Mouse (Mus musculus) gastrocnemius, adult 2 months (tissue): ENCODE results near the gene Oard1. TPM values are rescaled to one million over a fixed set of nuclear protein-coding genes. Genes with fewer than 3 reads are reported as not detected.

ENCODE experiments used
- DNase-seq: peaks from one replicate; pipeline ENCODE4 v3.0.0; 2022
- H3K27ac ChIP-seq: fragments of 200-600 bp; 2 replicates; pipeline ENCODE4 v1.8.1; 2022; ENCODE audit warnings: mild to moderate bottlenecking
- H3K4me3 ChIP-seq: fragments of 200-600 bp; 2 replicates; pipeline ENCODE4 v1.8.1; 2022; ENCODE audit warnings: mild to moderate bottlenecking, moderate library complexity
- CTCF ChIP-seq: fragments of 200-600 bp; IDR thresholded peaks from 2 replicates; pipeline ENCODE4 v1.8.1; 2022; ENCODE audit warnings: antibody characterized with exemption, mild to moderate bottlenecking, moderate library complexity
- intact Hi-C: fragments of 180-260 bp; cut with DNase I; formaldehyde crosslinking; loops from one replicate; pipeline ENCODE4 v1.15.1; 2025
- total RNA-seq, 2 experiments: library from RNA; stranded (reverse); gene quantifications; 2 replicates each; pipeline ENCODE4 v1.2.3; 2021

Oard1 gene
- total RNA-seq, 2 experiments from 2014 or later = 11.1 to 12.4 TPM

GRCm38 (mm10) chr17:48388666-48389065 is 21.1 kb upstream of the Oard1 start:
- H3K4me3 ChIP-seq = no peak overlapping the region
- no peak for TF ChIP-seq CTCF
- intact Hi-C loops = no loop called here
- H3K27ac ChIP-seq = no peak overlapping the region
- no peak for DNase-seq

GRCm38 (mm10) chr17:48389442-48389841 is 20.4 kb upstream of the Oard1 start:
- DNase-seq = no peak
- H3K4me3 ChIP-seq = no peak overlapping the region
- TF ChIP-seq CTCF = no peak
- intact Hi-C loops = no loop called here
- no peak overlapping the region for H3K27ac ChIP-seq

- intact Hi-C loops = no loop called here
- Histone ChIP-seq H3K27ac (no peak overlapping the region), H3K4me3 (no peak overlapping the region)
- DNase-seq = no peak
- no peak for TF ChIP-seq CTCF
Measured at GRCm38 (mm10) chr17:48391446-48391845, 18.4 kb upstream of the Oard1 start.

GRCm38 (mm10) chr17:48392616-48393015 is 17.2 kb upstream of the Oard1 start:
- no peak overlapping the region for H3K27ac ChIP-seq
- no peak overlapping the region for H3K4me3 ChIP-seq
- intact Hi-C loops = no loop called here
- no peak for TF ChIP-seq CTCF
- no peak for DNase-seq

GRCm38 (mm10) chr17:48401710-48402109 is 8.1 kb upstream of the Oard1 start:
- intact Hi-C loops = no loop called here
- Histone ChIP-seq H3K27ac (no peak overlapping the region), H3K4me3 (no peak overlapping the region)
- DNase-seq = no peak
- no peak for TF ChIP-seq CTCF

GRCm38 (mm10) chr17:48402751-48403150 is 7.1 kb upstream of the Oard1 start:
- H3K27ac ChIP-seq = no peak overlapping the region
- no peak for DNase-seq
- no peak overlapping the region for H3K4me3 ChIP-seq
- intact Hi-C loops = no loop called here
- TF ChIP-seq CTCF = no peak

- Histone ChIP-seq H3K27ac (no peak overlapping the region), H3K4me3 (no peak overlapping the region)
- no peak for DNase-seq
- TF ChIP-seq CTCF = no peak
- intact Hi-C loops = no loop called here
Measured at GRCm38 (mm10) chr17:48403848-48404247, 6.0 kb upstream of the Oard1 start.

- no peak for DNase-seq
- H3K4me3 ChIP-seq = no peak overlapping the region
- intact Hi-C loops = no loop called here
- no peak for TF ChIP-seq CTCF
- no peak overlapping the region for H3K27ac ChIP-seq
Measured at GRCm38 (mm10) chr17:48404706-48405105, 5.1 kb upstream of the Oard1 start.

- H3K4me3 ChIP-seq = no peak overlapping the region
- intact Hi-C loops = no loop called here
Measured at GRCm38 (mm10) chr17:48407154-48407553, 2.7 kb upstream of the Oard1 start.

GRCm38 (mm10) chr17:48407910-48408525 is 1.8 kb upstream of the Oard1 start:
- Histone ChIP-seq H3K4me3 (peak overlapping the region; percentile 85), H3K27ac (peak overlapping the region; percentile 98)
- TF ChIP-seq CTCF = no peak
- intact Hi-C loops = no loop called here
- no peak for DNase-seq

More at GRCm38 (mm10) chr17:48407154-48407553, 2.7 kb upstream of the Oard1 start:
- DNase-seq = no peak
- no peak overlapping the region for H3K27ac ChIP-seq
- TF ChIP-seq CTCF = no peak

- peak overlapping the region; percentile 85 for H3K4me3 ChIP-seq
- no peak for TF ChIP-seq CTCF
- peak; percentile 85 for DNase-seq
- intact Hi-C loops = no loop called here
- peak overlapping the region; percentile 98 for H3K27ac ChIP-seq
Measured at GRCm38 (mm10) chr17:48408526-48409291, 1.1 kb upstream of the Oard1 start.

- DNase-seq = no peak
- peak overlapping the region; percentile 98 for H3K27ac ChIP-seq
- TF ChIP-seq CTCF = no peak
- intact Hi-C loops = no loop called here
- peak overlapping the region; percentile 85 for H3K4me3 ChIP-seq
Measured at GRCm38 (mm10) chr17:48410299-48410785, 528 bp downstream of the Oard1 start.

GRCm38 (mm10) chr17:48411241-48411640 is 1.4 kb downstream of the Oard1 start:
- peak overlapping the region; percentile 85 for H3K4me3 ChIP-seq
- TF ChIP-seq CTCF = no peak
- no peak for DNase-seq
- peak overlapping the region; percentile 98 for H3K27ac ChIP-seq
- intact Hi-C loops = no loop called here

- H3K27ac ChIP-seq = peak overlapping the region; percentile 44; the same call in 1 of the 2 replicates
- intact Hi-C loops = loop anchor here (2.0 to 5.0 kb wide), 3 partner anchors 21 to 186 kb away; no protein-coding TSS in a partner anchor
Measured at GRCm38 (mm10) chr17:48416011-48416410, 6.2 kb downstream of the Oard1 start.

More at GRCm38 (mm10) chr17:48416011-48416410, 6.2 kb downstream of the Oard1 start:
- H3K4me3 ChIP-seq = no peak overlapping the region
- TF ChIP-seq CTCF = no peak
- no peak for DNase-seq
